Mouse (Mus musculus) lung, postnatal 0 days (tissue): ENCODE measurements around the gene St3gal4. TPM values are rescaled to one million over a fixed set of nuclear protein-coding genes. Genes with fewer than 3 reads are reported as not detected.

Experiments
- ATAC-seq: fragments of 200-750 bp; cut with Nextera tagmentation; 2 replicates; pipeline ENCODE4 v1.8.0; 2017; ENCODE audit warnings: moderate library complexity
- DNase-seq: peaks from one replicate; pipeline ENCODE4 v3.0.0-alpha.2; 2016; ENCODE audit warnings: low spot score
- H3K27ac ChIP-seq: fragments of 300-500 bp; sonication (generic); 2 replicates; pipeline ENCODE4 v1.5.1; 2014; ENCODE audit warnings: antibody characterized with exemption, mild to moderate bottlenecking, low read length, mixed read lengths
- H3K27me3 ChIP-seq: fragments of 300-500 bp; sonication (generic); replicated peaks from 2 replicates; pipeline ENCODE4 v1.6.1; 2014; ENCODE audit warnings: low read length, mixed read lengths; ENCODE audit not compliant: insufficient read depth
- H3K36me3 ChIP-seq: fragments of 300-500 bp; sonication (generic); 2 replicates; pipeline ENCODE4 v1.6.1; 2014; ENCODE audit warnings: low read length, mixed read lengths; ENCODE audit not compliant: insufficient read depth
- H3K4me1 ChIP-seq: fragments of 300-500 bp; sonication (generic); 2 replicates; pipeline ENCODE4 v1.6.1; 2014; ENCODE audit warnings: antibody characterized with exemption, low read depth, low read length, mixed read lengths; ENCODE audit not compliant: insufficient read depth
- H3K4me2 ChIP-seq: fragments of 300-500 bp; sonication (generic); replicated peaks from 2 replicates; pipeline ENCODE4 v1.6.1; 2014; ENCODE audit warnings: low read depth, mild to moderate bottlenecking, low read length, moderate library complexity, mixed read lengths
- H3K4me3 ChIP-seq: fragments of 300-500 bp; sonication (generic); 2 replicates; pipeline ENCODE4 v1.5.1; 2014; ENCODE audit warnings: low read depth, low read length
- H3K9ac ChIP-seq: fragments of 300-500 bp; sonication (generic); replicated peaks from 2 replicates; pipeline ENCODE4 v1.6.1; 2014; ENCODE audit warnings: low read depth, mild to moderate bottlenecking
- H3K9me3 ChIP-seq: fragments of 300-500 bp; sonication (generic); 2 replicates; pipeline ENCODE4 v1.6.1; 2016; ENCODE audit warnings: low read length, mixed read lengths
- CTCF ChIP-seq: IDR thresholded peaks from 2 replicates; pipeline ENCODE4 v1.5.1; 2016; ENCODE audit warnings: antibody characterized with exemption, mild to moderate bottlenecking
- EP300 ChIP-seq: IDR thresholded peaks from 2 replicates; pipeline ENCODE4 v1.6.1; 2016; ENCODE audit warnings: antibody characterized with exemption, mild to moderate bottlenecking, control low read depth
- WGBS: fragments of 180-500 bp; shearing (Covaris S2); extraction: QIAGEN DNeasy Blood & Tissue Kit; methylation state at CpG from one replicate; pipeline ENCODE4 v1.1.7; 2014; 5-methylcytosine and 5-hydroxymethylcytosine counted together
- polyA plus RNA-seq: library from polyadenylated mRNA; unstranded; fragments of >200 nt; fragmentation: Nextera tagmentation; extraction: Ambion mirVana; gene quantifications from 2 replicates; pipeline ENCODE4 v1.2.1, GENCODE M21; 2015

Gene St3gal4
- polyA plus RNA-seq, 1 experiment from 2014 or later: 50.0 TPM

DNA sequence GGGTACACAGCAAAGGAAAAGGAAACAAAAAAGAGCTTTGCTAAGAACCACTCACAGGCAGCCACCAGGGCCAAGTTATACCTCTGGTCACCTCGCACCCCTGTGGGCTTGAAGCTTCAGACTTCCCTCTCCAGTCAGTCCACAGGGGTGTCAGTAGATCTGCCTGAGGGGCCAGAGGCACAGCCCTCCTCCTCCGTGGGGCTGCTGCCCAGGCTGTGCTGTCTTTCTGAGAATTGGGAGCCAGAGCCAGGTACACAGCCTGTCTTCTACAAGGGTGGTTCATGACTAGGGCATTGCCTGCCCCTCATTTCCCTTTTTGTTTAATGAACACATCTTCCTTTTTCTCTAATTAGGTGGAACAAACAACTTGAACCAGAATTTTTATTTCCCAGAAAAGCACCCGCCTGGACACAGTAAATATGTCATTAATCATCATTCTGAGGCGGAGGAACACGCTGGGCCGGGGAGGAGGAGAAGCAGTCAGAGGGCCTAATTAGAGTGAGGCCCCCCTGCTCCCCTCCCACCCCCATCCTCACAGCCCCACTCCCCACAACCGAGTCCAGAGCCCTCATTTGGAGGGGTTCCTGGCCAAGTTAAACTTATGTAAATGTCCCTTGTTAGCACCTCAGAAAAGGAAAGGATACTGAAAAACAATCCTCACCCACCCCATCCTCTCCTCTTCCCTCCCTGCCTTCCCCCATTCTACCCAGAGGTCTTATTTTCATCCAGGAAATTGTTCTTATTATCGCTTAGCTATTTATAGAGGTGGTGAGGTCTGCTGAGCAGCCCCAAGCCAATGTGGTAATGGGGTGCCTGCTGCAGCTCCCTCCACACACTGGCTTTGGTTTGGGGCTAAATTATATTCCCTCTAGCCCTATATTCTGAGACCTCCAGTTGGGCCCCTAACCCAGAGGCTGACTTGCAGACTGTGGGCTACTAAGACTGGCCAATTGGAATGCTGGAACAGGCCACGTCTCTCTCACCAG lies 120.9 kb downstream of the St3gal4 start:
- Histone ChIP-seq H3K27ac (no peak overlapping the region), H3K9ac (no peak overlapping the region), H3K27me3 (no peaks in the 10 kb centered on the region), H3K4me1 (peaks cover 15% of the 10 kb centered on the region), H3K4me3 (no peak overlapping the region), H3K4me2 (no peak overlapping the region), H3K36me3 (no peaks in the 10 kb centered on the region), H3K9me3 (no peaks in the 10 kb centered on the region)
- 31% methylated on average over 9 of the region's 9 CpGs for WGBS
- ATAC-seq: no peak
- no peak for DNase-seq
- no peak for TF ChIP-seq EP300
- no peak for TF ChIP-seq CTCF

Other genes with a start within 250 kb of the St3gal4 start
- 39.4 and 44.4 TPM in 2 replicates for gene Dcps, start 56.8 kb upstream of the St3gal4 start, polyA plus RNA-seq
- 125 and 130 TPM in 2 replicates for gene Srpr, start 80.9 kb upstream of the St3gal4 start, polyA plus RNA-seq
- gene Tirap, start 81.0 kb upstream of the St3gal4 start, polyA plus RNA-seq: 11.0 and 11.5 TPM in 2 replicates
- 22.5 and 23.2 TPM in 2 replicates for gene Foxred1, start 91.8 kb upstream of the St3gal4 start, polyA plus RNA-seq
- gene Fam118b, start 148.5 kb upstream of the St3gal4 start, polyA plus RNA-seq: 25.8 and 27.5 TPM in 2 replicates
- 14.6 and 16.1 TPM in 2 replicates for gene Rpusd4, start 148.6 kb upstream of the St3gal4 start, polyA plus RNA-seq